11 mouse cellular contexts compared by ENCODE assay signal in the genomic region with DNA sequence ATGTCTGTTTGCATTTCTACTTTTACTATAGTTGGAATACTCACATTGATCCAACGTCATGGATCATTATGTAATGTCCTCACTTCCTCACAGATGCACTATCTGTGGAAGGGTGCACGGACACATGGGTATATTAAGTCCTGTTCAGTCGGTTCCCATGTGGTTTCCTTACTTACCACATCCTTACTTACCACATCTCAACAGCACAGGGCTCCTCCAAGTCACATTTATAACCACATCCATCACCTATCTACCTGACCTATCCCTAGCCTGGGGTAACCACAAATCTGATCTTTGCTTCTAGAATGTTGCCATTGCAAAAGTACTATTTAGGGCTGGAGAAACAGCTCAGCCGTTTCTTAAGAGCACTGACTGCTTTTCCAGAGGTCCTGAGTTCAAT.
"Had no signal": no experiment of that assay in that cellular context is flagged by ENCODE, and none has a peak within 500 bp of the region (broad histone marks: within the 10 kb centered on the region; RNA-seq: fewer than 3 reads in every experiment).

No protein-coding gene starts in this region.

- ATAC-seq: midbrain, embryonic 13.5 days; midbrain, embryonic 16.5 days had no signal

- DNase-seq: kidney, adult 9 months; kidney, postnatal 14 days; kidney, postnatal 4 days; liver, embryonic 13.5 days; lung, adult 2 months; lung, postnatal 14 days; lung, postnatal 4 days; right cerebral cortex, postnatal 4 days; thymus, postnatal 25 days had no signal
